Mouse (Mus musculus) MEL (cell line): ENCODE measurements around the gene Selenoh. TPM values are rescaled to one million over a fixed set of nuclear protein-coding genes. Genes with fewer than 3 reads are reported as not detected.

Experiments used
- DNase-seq: peaks from one replicate; pipeline ENCODE4 v3.0.0; 2011; ENCODE audit warnings: low read depth, low spot score
- H3K27ac ChIP-seq: 2 replicates; pipeline ENCODE4 v1.5.1; 2012; ENCODE audit warnings: low read depth, mild to moderate bottlenecking, control low read depth, low read length, moderate library complexity; ENCODE audit not compliant: control insufficient read depth
- H3K27me3 ChIP-seq, 2 experiments: fragments of 150-350 bp in 1 of 2; sonication (generic) in 1 of 2; 2 replicates each; pipeline ENCODE4 v1.6.1; 2012; ENCODE audit warnings: low read length in 2 of 2, mild to moderate bottlenecking in 2 of 2, improper control_type of control experiment in 1 of 2, moderate library complexity in 1 of 2; ENCODE audit not compliant: insufficient read depth in 2 of 2, control insufficient read depth in 1 of 2
- H3K36me3 ChIP-seq, 2 experiments: 2 replicates each; pipeline ENCODE4 v1.6.1; 2012 to 2014; ENCODE audit warnings: low read length in 2 of 2, improper control_type of control experiment in 1 of 2, inconsistent platforms in 1 of 2, mild to moderate bottlenecking in 1 of 2; ENCODE audit not compliant: insufficient read depth in 2 of 2, control insufficient read depth in 1 of 2
- H3K4me1 ChIP-seq, 2 experiments: fragments of 150-350 bp in 1 of 2; sonication (generic) in 1 of 2; 2 replicates each; pipeline ENCODE4 v1.6.1; 2012; ENCODE audit warnings: low read length in 2 of 2, improper control_type of control experiment in 1 of 2, mild to moderate bottlenecking in 1 of 2; ENCODE audit not compliant: insufficient read depth in 2 of 2, control insufficient read depth in 1 of 2
- H3K4me3 ChIP-seq, 2 experiments: fragments of 150-350 bp in 1 of 2; sonication (generic) in 1 of 2; 2 replicates each; pipeline ENCODE4 v1.5.1; 2012; ENCODE audit warnings: low read depth in 2 of 2, low read length in 2 of 2, mild to moderate bottlenecking in 2 of 2, moderate library complexity in 2 of 2, control low read depth in 1 of 2, improper control_type of control experiment in 1 of 2; ENCODE audit not compliant: control insufficient read depth in 1 of 2, insufficient read depth in 1 of 2
- H3K79me2 ChIP-seq: 2 replicates; pipeline ENCODE4 v1.6.1; 2012; ENCODE audit warnings: mild to moderate bottlenecking, low read length, moderate library complexity; ENCODE audit not compliant: control insufficient read depth, poor library complexity, insufficient read depth
- H3K9ac ChIP-seq: 2 replicates; pipeline ENCODE4 v1.6.1; 2012; ENCODE audit warnings: low read depth, mild to moderate bottlenecking, control low read depth, low read length, moderate library complexity; ENCODE audit not compliant: control insufficient read depth, poor library complexity, severe bottlenecking
- H3K9me3 ChIP-seq: fragments of 150-350 bp; sonication (generic); replicated peaks from 2 replicates; pipeline ENCODE4 v1.6.1; 2012; ENCODE audit warnings: mild to moderate bottlenecking, low read length, improper control_type of control experiment, moderate library complexity; ENCODE audit not compliant: insufficient read depth
- BHLHE40 ChIP-seq: IDR thresholded peaks from 2 replicates; pipeline ENCODE4 v1.6.1; 2012; ENCODE audit warnings: low read depth, mild to moderate bottlenecking, inconsistent platforms, low read length, improper control_type of control experiment, borderline replicate concordance
- CHD1 ChIP-seq: IDR thresholded peaks from 2 replicates; pipeline ENCODE4 v1.6.1; 2012; ENCODE audit warnings: low read depth, mild to moderate bottlenecking, inconsistent platforms, low read length, improper control_type of control experiment
- CHD2 ChIP-seq: IDR thresholded peaks from 2 replicates; pipeline ENCODE4 v1.6.1; 2011; ENCODE audit warnings: low read length, improper control_type of control experiment
- CTCF ChIP-seq, 3 experiments: IDR thresholded peaks in 2 of 3; conservative IDR thresholded peaks in 1 of 3; 2 replicates each; pipeline ENCODE4 v1.5.1; 2011 to 2012; ENCODE audit warnings: low read length in 3 of 3, low read depth in 2 of 3, mild to moderate bottlenecking in 2 of 3, improper control_type of control experiment in 1 of 3, inconsistent platforms in 1 of 3, mixed read lengths in 1 of 3, moderate library complexity in 1 of 3; ENCODE audit not compliant: control insufficient read depth in 1 of 3, insufficient read depth in 1 of 3, poor library complexity in 1 of 3, severe bottlenecking in 1 of 3
- E2F4 ChIP-seq: IDR thresholded peaks from 2 replicates; pipeline ENCODE4 v1.6.1; 2011; ENCODE audit warnings: low read depth, low read length, improper control_type of control experiment, borderline replicate concordance
- ELF1 ChIP-seq: IDR thresholded peaks from 2 replicates; pipeline ENCODE4 v1.6.1; 2014; ENCODE audit warnings: low read depth, mild to moderate bottlenecking, inconsistent platforms, low read length, improper control_type of control experiment, moderate library complexity
- EP300 ChIP-seq, 2 experiments: IDR thresholded peaks; 2 replicates each; pipeline ENCODE4 v1.6.1; 2011; ENCODE audit warnings: improper control_type of control experiment in 2 of 2, low read length in 2 of 2, low read depth in 1 of 2, mild to moderate bottlenecking in 1 of 2
- ETS1 ChIP-seq: IDR thresholded peaks from 2 replicates; pipeline ENCODE4 v1.6.1; 2012; ENCODE audit warnings: low read depth, mild to moderate bottlenecking, inconsistent platforms, low read length, improper control_type of control experiment, moderate library complexity
- GABPA ChIP-seq: IDR thresholded peaks from 2 replicates; pipeline ENCODE4 v1.6.1; 2012; ENCODE audit warnings: low read depth, mild to moderate bottlenecking, inconsistent platforms, low read length, improper control_type of control experiment, moderate library complexity
- GATA1 ChIP-seq: IDR thresholded peaks from 2 replicates; pipeline ENCODE4 v1.6.1; 2011; ENCODE audit warnings: low read depth, low read length, improper control_type of control experiment
- HCFC1 ChIP-seq: IDR thresholded peaks from 2 replicates; pipeline ENCODE4 v1.6.1; 2012; ENCODE audit warnings: low read depth, mild to moderate bottlenecking, inconsistent platforms, low read length, improper control_type of control experiment, moderate library complexity
- KAT2A ChIP-seq: conservative IDR thresholded peaks from 2 replicates; pipeline ENCODE4 v1.6.1; 2012; ENCODE audit warnings: low read depth, low read length, improper control_type of control experiment, inconsistent platforms
- MAFK ChIP-seq: IDR thresholded peaks from 2 replicates; pipeline ENCODE4 v1.6.1; 2011; ENCODE audit warnings: low read depth, mild to moderate bottlenecking, low read length, improper control_type of control experiment, borderline replicate concordance
- MAX ChIP-seq: IDR thresholded peaks from 2 replicates; pipeline ENCODE4 v1.6.1; 2011; ENCODE audit warnings: low read length, improper control_type of control experiment
- MAZ ChIP-seq: IDR thresholded peaks from 2 replicates; pipeline ENCODE4 v1.6.1; 2012; ENCODE audit warnings: low read depth, mild to moderate bottlenecking, inconsistent platforms, low read length, improper control_type of control experiment
- MXI1 ChIP-seq: IDR thresholded peaks from 2 replicates; pipeline ENCODE4 v1.6.1; 2011; ENCODE audit warnings: mild to moderate bottlenecking, low read depth, low read length, improper control_type of control experiment
- MYC ChIP-seq: IDR thresholded peaks from 2 replicates; pipeline ENCODE4 v1.6.1; 2011; ENCODE audit warnings: low read depth, mild to moderate bottlenecking, low read length, improper control_type of control experiment, moderate library complexity
- NELFE ChIP-seq: IDR thresholded peaks from 2 replicates; pipeline ENCODE4 v1.6.1; 2011; ENCODE audit warnings: low read depth, low read length, improper control_type of control experiment
- NRF1 ChIP-seq: IDR thresholded peaks from 2 replicates; pipeline ENCODE4 v1.6.1; 2014; ENCODE audit warnings: low read depth, mild to moderate bottlenecking, inconsistent platforms, low read length, improper control_type of control experiment, moderate library complexity; ENCODE audit not compliant: poor library complexity, insufficient read depth, severe bottlenecking
- POLR2A ChIP-seq, 2 experiments: IDR thresholded peaks; 2 replicates each; pipeline ENCODE4 v1.6.1; 2011 to 2012; ENCODE audit warnings: low read length in 2 of 2, mild to moderate bottlenecking in 2 of 2, control low read depth in 1 of 2, improper control_type of control experiment in 1 of 2, low read depth in 1 of 2, moderate library complexity in 1 of 2; ENCODE audit not compliant: control insufficient read depth in 1 of 2, insufficient read depth in 1 of 2, poor library complexity in 1 of 2
- POLR2AphosphoS2 ChIP-seq: IDR thresholded peaks from 2 replicates; pipeline ENCODE4 v1.6.1; 2011; ENCODE audit warnings: low read length, improper control_type of control experiment
- POLR2AphosphoS5 ChIP-seq: IDR thresholded peaks from 2 replicates; pipeline ENCODE4 v1.6.1; 2012; ENCODE audit warnings: low read depth, borderline replicate concordance, mild to moderate bottlenecking, inconsistent platforms, low read length, moderate library complexity, mixed read lengths
- RCOR1 ChIP-seq: IDR thresholded peaks from 2 replicates; pipeline ENCODE4 v1.6.1; 2012; ENCODE audit warnings: low read depth, mild to moderate bottlenecking, inconsistent platforms, low read length, improper control_type of control experiment
- SIN3A ChIP-seq: IDR thresholded peaks from 2 replicates; pipeline ENCODE4 v1.6.1; 2012; ENCODE audit warnings: low read length, improper control_type of control experiment, inconsistent platforms
- TAL1 ChIP-seq: IDR thresholded peaks from 2 replicates; pipeline ENCODE4 v1.6.1; 2012; ENCODE audit warnings: mild to moderate bottlenecking, inconsistent platforms, low read length, moderate library complexity, mixed read lengths
- TBP ChIP-seq: IDR thresholded peaks from 2 replicates; pipeline ENCODE4 v1.8.0; 2011; ENCODE audit warnings: low read depth, low read length, improper control_type of control experiment
- TCF12 ChIP-seq: IDR thresholded peaks from 2 replicates; pipeline ENCODE4 v1.6.1; 2014; ENCODE audit warnings: low read depth, mild to moderate bottlenecking, inconsistent platforms, low read length, improper control_type of control experiment, moderate library complexity
- USF1 ChIP-seq: IDR thresholded peaks from 2 replicates; pipeline ENCODE4 v1.6.1; 2014; ENCODE audit warnings: low read depth, mild to moderate bottlenecking, inconsistent platforms, low read length, improper control_type of control experiment, moderate library complexity
- USF2 ChIP-seq, 2 experiments: IDR thresholded peaks; 2 replicates each; pipeline ENCODE4 v1.6.1; 2011 to 2012; ENCODE audit warnings: improper control_type of control experiment in 2 of 2, low read length in 2 of 2, borderline replicate concordance in 1 of 2, inconsistent platforms in 1 of 2, low read depth in 1 of 2, mild to moderate bottlenecking in 1 of 2; ENCODE audit not compliant: insufficient read depth in 1 of 2
- ZC3H11A ChIP-seq: IDR thresholded peaks from 2 replicates; pipeline ENCODE4 v1.6.1; 2012; ENCODE audit warnings: low read depth, mild to moderate bottlenecking, inconsistent platforms, low read length, improper control_type of control experiment
- ZMIZ1 ChIP-seq: IDR thresholded peaks from 2 replicates; pipeline ENCODE4 v1.6.1; 2012; ENCODE audit warnings: low read depth, mild to moderate bottlenecking, inconsistent platforms, low read length, improper control_type of control experiment, moderate library complexity
- polyA plus RNA-seq, 2 experiments: library from polyadenylated mRNA; stranded (reverse) in 1 of 2; unstranded in 1 of 2; fragments of >175 nt in 1 of 2; fragments of >200 nt in 1 of 2; gene quantifications; 2 replicates each; pipeline versions ENCODE4 v1.2.1 to v1.2.4; 2012; ENCODE audit warnings: low replicate concordance in 2 of 2, low read depth in 1 of 2; ENCODE audit not compliant: insufficient read length in 2 of 2, insufficient read depth in 1 of 2, missing spikeins in 1 of 2
- total RNA-seq: library from RNA; depleted of rRNA; stranded (reverse); fragments of 300-350 nt; gene quantifications from 2 replicates; pipeline ENCODE4 v1.2.3, GENCODE M21; 2012; rRNA removed

Selenoh gene
- 79.0 and 89.9 TPM in 2 replicates for total RNA-seq
- 10 to 100 TPM in 1 of 2 experiments, not detected in 1; 70.7 TPM for polyA plus RNA-seq

DNA sequence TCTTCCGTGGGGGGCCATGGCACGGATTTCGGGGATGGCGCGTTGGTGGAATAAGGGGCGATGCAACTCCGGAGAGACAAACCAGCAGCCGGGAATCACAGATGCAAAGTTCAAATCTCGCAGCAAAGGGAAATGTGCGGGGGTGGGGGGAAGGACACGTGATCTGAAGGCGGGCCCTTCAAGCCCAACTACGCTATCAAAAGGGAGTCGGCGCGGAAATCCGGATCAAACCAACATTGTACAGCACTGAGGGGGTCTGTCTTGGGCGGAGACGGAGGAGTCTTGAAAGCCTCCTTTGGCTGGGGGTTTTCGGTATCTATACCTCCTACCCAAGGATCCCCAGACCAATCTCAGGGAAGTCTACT, at the start of gene Selenoh:
Gene Selenoh, minus strand, starts transcription at position 202 of the 365 bp plus-strand sequence.
- H3K79me2 ChIP-seq = peaks cover 11% of the 10 kb centered on the region
- peak within 1 kb of the TSS; percentile 61 to 83 for H3K4me3 ChIP-seq
- peak; percentile 97 for DNase-seq
- H3K27ac ChIP-seq = peak within 1 kb of the TSS; percentile 92
- no peak for TF ChIP-seq POLR2AphosphoS5
- TF ChIP-seq HCFC1 = peak; percentile 85
- TF ChIP-seq CTCF (IDR thresholded peaks at IDR 0.05 in 2 of 3, conservative IDR thresholded peaks at IDR 0.05 in 1 of 3; ENCODE audit: control insufficient read depth in 1 of 3, insufficient read depth in 1 of 3, low read depth in 2 of 3, low read length in 3 of 3, poor library complexity in 1 of 3, severe bottlenecking in 1 of 3) = no peak
- TF ChIP-seq CHD2 = peak; percentile 70; the same call in 1 of the 2 replicates
- peak in 1 of 2 experiments; percentile 79; a peak in 2 of 4 replicates for TF ChIP-seq POLR2A (IDR thresholded peaks at IDR 0.05; ENCODE audit: control insufficient read depth in 1 of 2, insufficient read depth in 1 of 2, low read depth in 1 of 2, low read length in 2 of 2, poor library complexity in 1 of 2)
- peak; percentile 91 for TF ChIP-seq BHLHE40
- TF ChIP-seq ETS1 = peak; percentile 38; the same call in 1 of the 2 replicates
- TF ChIP-seq POLR2AphosphoS2 = no peak; the same call in none of the 2 replicates
- peak in 1 of 2 experiments; percentile 14; a peak in 1 of 4 replicates for TF ChIP-seq EP300 (IDR thresholded peaks at IDR 0.05; ENCODE audit: low read depth in 1 of 2, low read length in 2 of 2)
- peak; percentile 59 to 92; a peak in 3 of 4 replicates for TF ChIP-seq USF2 (IDR thresholded peaks at IDR 0.05; ENCODE audit: borderline replicate concordance in 1 of 2, insufficient read depth in 1 of 2, low read depth in 1 of 2, low read length in 2 of 2)
- peak; percentile 95 for TF ChIP-seq MAX
- TF ChIP-seq GATA1 = peak; percentile 21; the same call in 1 of the 2 replicates
- TF ChIP-seq TBP = peak; percentile 89
- peak; percentile 98 for TF ChIP-seq USF1
- peak; percentile 36; the same call in 1 of the 2 replicates for TF ChIP-seq NRF1
- TF ChIP-seq MAFK = no peak
- peak; percentile 31; the same call in 1 of the 2 replicates for TF ChIP-seq MYC
- TF ChIP-seq KAT2A = no peak; the same call in 1 of the 2 replicates
- TF ChIP-seq MXI1 = peak; percentile 84
- TF ChIP-seq TAL1 = no peak
- peak; percentile 39; the same call in 1 of the 2 replicates for TF ChIP-seq RCOR1
- TF ChIP-seq GABPA = no peak
- TF ChIP-seq MAZ = peak; percentile 86; the same call in 1 of the 2 replicates
- peak; percentile 37; the same call in 1 of the 2 replicates for TF ChIP-seq ZMIZ1
- peak; percentile 40; the same call in 1 of the 2 replicates for TF ChIP-seq TCF12
- peak; percentile 9 for TF ChIP-seq NELFE
- TF ChIP-seq SIN3A = peak; percentile 95
- TF ChIP-seq ELF1 = peak; percentile 67
- peak; percentile 91 for TF ChIP-seq E2F4
- no peak for TF ChIP-seq ZC3H11A
- peak; percentile 98 for TF ChIP-seq CHD1
- H3K36me3 ChIP-seq = peaks cover 2 to 13% of the 10 kb centered on the region in 2 experiments; a peak in 3 of 4 replicates
- peak within 1 kb of the TSS; percentile 83 for H3K9ac ChIP-seq
- H3K27me3 ChIP-seq = no peaks in the 10 kb centered on the region
- peaks cover 0 to 6% of the 10 kb centered on the region in 2 experiments; a peak in 1 of 4 replicates for H3K4me1 ChIP-seq
- H3K9me3 ChIP-seq = no peaks in the 10 kb centered on the region
